Mouse (Mus musculus) neural tube, embryonic 10.5 days (tissue): ENCODE measurements around the gene Apol8.
"Not testable (repeated sequence)": the region's sequence is repeated elsewhere in the genome, so short reads cannot be mapped to it uniquely, and the experiment has no call there.

Experiments used
- DNase-seq: peaks from one replicate; pipeline ENCODE4 v3.0.0-alpha.2; 2017; ENCODE audit warnings: low spot score; ENCODE audit errors: extremely low spot score

The Apol8 gene

DNA sequence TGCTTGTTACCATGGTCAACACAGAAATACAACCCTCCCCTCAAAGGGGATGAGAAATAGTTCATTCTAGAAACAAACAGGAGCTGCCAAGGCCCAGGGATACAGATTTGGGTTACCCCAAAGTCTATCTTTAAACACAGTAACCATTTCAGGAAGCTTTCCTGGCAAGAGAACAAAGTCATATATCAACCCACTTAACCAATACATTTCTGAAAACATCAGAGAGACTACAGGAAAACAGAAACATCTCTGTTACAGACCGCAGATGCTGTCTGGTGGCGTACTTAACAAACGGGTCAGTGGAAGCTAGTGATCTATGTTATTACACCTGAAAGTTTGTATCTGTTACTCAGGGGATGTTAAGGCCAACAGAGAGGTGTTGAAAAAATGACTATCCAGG lies 51.5 kb downstream of the Apol8 start:
- DNase-seq: not testable (repeated sequence)

DNA sequence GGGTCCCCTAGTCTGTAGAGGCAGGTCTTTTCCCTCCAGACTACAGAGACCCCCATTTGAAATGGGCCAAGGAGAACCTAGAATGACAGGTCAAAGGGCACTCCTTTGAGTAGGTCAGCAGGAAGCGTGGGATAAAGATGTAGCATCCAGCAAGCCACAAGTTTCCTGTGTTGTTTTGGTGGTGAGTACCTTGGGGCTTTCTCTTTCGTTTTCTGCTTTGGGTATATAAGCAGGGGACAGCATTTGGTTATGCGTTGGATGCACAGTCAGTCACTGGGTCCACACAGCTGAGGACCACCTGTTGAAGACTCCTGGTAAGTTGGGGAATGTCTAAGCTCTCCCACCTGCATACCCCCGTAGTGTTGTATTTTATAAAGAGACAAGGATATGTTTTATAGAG lies 58.1 kb downstream of the Apol8 start, which contains the start of gene Apol7e:
TSS of gene Apol7e (plus strand) at position 202 of the 400 bp plus-strand sequence.
- DNase-seq: not testable (repeated sequence)
